Mouse (Mus musculus) kidney, postnatal 14 days (tissue): ENCODE results near the gene Ulk4.
"Not testable (repeated sequence)": the region's sequence is repeated elsewhere in the genome, so short reads cannot be mapped to it uniquely, and the experiment has no call there.

Source experiments
- DNase-seq: peaks from one replicate; pipeline ENCODE4 v3.0.0; 2022; ENCODE audit warnings: mixed read lengths

Ulk4 gene

GRCm38 (mm10) chr9:120929081-120929480, 347.9 kb downstream of the Ulk4 start, which contains the start of gene Ctnnb1:
Ctnnb1 (plus strand) TSS chr9:120929216.
- DNase-seq = no peak

- DNase-seq = no peak
These were observed 349.9 kb downstream of the Ulk4 start for GRCm38 (mm10) chr9:120926939-120927606.

- no peak for DNase-seq
These were observed 350.9 kb downstream of the Ulk4 start for GRCm38 (mm10) chr9:120926126-120926525.

- no peak for DNase-seq
These were observed 357.9 kb downstream of the Ulk4 start for GRCm38 (mm10) chr9:120919130-120919529.

- DNase-seq = no peak
These were observed 358.4 kb downstream of the Ulk4 start for GRCm38 (mm10) chr9:120918642-120919041.

- DNase-seq = no peak
These were observed 358.8 kb downstream of the Ulk4 start for GRCm38 (mm10) chr9:120918211-120918610.

GRCm38 (mm10) chr9:120917619-120918018, 359.4 kb downstream of the Ulk4 start:
- not testable (repeated sequence) for DNase-seq

- no peak for DNase-seq
These were observed 362.0 kb downstream of the Ulk4 start for GRCm38 (mm10) chr9:120914877-120915459.

GRCm38 (mm10) chr9:120914429-120914828, 362.6 kb downstream of the Ulk4 start:
- DNase-seq = no peak

GRCm38 (mm10) chr9:120913152-120913551, 363.8 kb downstream of the Ulk4 start:
- no peak for DNase-seq

- DNase-seq = no peak
These were observed 368.5 kb downstream of the Ulk4 start for GRCm38 (mm10) chr9:120908461-120908860.
